Mouse (Mus musculus) neural tube, embryonic 15.5 days (tissue): ENCODE measurements around the gene Clstn2. TPM values are rescaled to one million over a fixed set of nuclear protein-coding genes. Genes with fewer than 3 reads are reported as not detected.

Source experiments
- ATAC-seq: fragments of 200-750 bp; cut with Nextera tagmentation; 2 replicates; pipeline ENCODE4 v1.8.0; 2017; ENCODE audit warnings: mild to moderate bottlenecking, moderate TSS enrichment, moderate library complexity; ENCODE audit not compliant: low FRiP score
- H3K27ac ChIP-seq: fragments of 300-500 bp; sonication (generic); replicated peaks from 2 replicates; pipeline ENCODE4 v1.5.1; 2015; ENCODE audit warnings: mild to moderate bottlenecking, inconsistent platforms
- H3K27me3 ChIP-seq: fragments of 300-500 bp; sonication (generic); replicated peaks from 2 replicates; pipeline ENCODE4 v1.6.1; 2015; ENCODE audit warnings: inconsistent platforms
- H3K36me3 ChIP-seq: fragments of 300-500 bp; sonication (generic); 2 replicates; pipeline ENCODE4 v1.6.1; 2015; ENCODE audit warnings: inconsistent platforms
- H3K4me1 ChIP-seq: fragments of 300-500 bp; sonication (generic); 2 replicates; pipeline ENCODE4 v1.6.1; 2015; ENCODE audit warnings: inconsistent platforms
- H3K4me2 ChIP-seq: fragments of 300-500 bp; sonication (generic); 2 replicates; pipeline ENCODE4 v1.6.1; 2015; ENCODE audit warnings: inconsistent platforms, mild to moderate bottlenecking, moderate library complexity
- H3K4me3 ChIP-seq: fragments of 300-500 bp; sonication (generic); replicated peaks from 2 replicates; pipeline ENCODE4 v1.5.1; 2015; ENCODE audit warnings: mild to moderate bottlenecking, inconsistent platforms
- H3K9ac ChIP-seq: fragments of 300-500 bp; sonication (generic); replicated peaks from 2 replicates; pipeline ENCODE4 v1.6.1; 2015; ENCODE audit warnings: mild to moderate bottlenecking, inconsistent platforms
- H3K9me3 ChIP-seq: fragments of 300-500 bp; sonication (generic); replicated peaks from 2 replicates; pipeline ENCODE4 v1.6.1; 2016; ENCODE audit warnings: inconsistent platforms
- WGBS: fragments of 180-500 bp; shearing (Covaris S2); methylation state at CpG from one replicate; pipeline ENCODE4 v1.1.7; 2015; ENCODE audit warnings: mixed read lengths; 5-methylcytosine and 5-hydroxymethylcytosine counted together
- polyA plus RNA-seq: library from polyadenylated mRNA; unstranded; fragments of >200 nt; fragmentation: Nextera tagmentation; extraction: Ambion mirVana; gene quantifications from 2 replicates; pipeline ENCODE4 v1.2.1, GENCODE M21; 2015

The Clstn2 gene
- polyA plus RNA-seq, 1 experiment from 2014 or later, result 18.8 TPM

DNA sequence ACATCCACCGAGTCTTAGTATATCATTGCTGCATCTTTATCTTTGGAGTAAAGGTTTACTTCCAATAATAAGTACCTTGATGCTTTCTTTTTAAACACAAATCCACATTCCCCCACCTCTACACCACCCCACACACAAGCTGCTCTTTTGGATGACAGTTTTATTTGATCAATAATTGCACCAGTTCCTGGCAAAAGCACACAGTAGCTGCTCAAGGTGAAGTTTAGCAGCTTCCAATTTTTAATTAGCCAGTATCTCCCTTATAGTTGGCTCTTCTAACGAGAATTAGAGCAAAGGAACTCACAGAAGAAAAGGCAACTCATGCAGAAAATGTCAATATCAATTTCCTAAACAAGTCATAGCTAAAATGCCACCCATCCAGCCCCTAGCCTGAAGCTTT lies 334.0 kb downstream of the Clstn2 start:
- Histone ChIP-seq H3K27ac (no peak overlapping the region), H3K9ac (no peak overlapping the region), H3K36me3 (no peaks in the 10 kb centered on the region), H3K27me3 (no peaks in the 10 kb centered on the region), H3K4me2 (no peak overlapping the region), H3K9me3 (no peaks in the 10 kb centered on the region), H3K4me3 (no peak overlapping the region), H3K4me1 (peaks cover 4% of the 10 kb centered on the region)
- ATAC-seq, result no peak
- 73% methylated on average over 2 of the region's 2 CpGs for WGBS

DNA sequence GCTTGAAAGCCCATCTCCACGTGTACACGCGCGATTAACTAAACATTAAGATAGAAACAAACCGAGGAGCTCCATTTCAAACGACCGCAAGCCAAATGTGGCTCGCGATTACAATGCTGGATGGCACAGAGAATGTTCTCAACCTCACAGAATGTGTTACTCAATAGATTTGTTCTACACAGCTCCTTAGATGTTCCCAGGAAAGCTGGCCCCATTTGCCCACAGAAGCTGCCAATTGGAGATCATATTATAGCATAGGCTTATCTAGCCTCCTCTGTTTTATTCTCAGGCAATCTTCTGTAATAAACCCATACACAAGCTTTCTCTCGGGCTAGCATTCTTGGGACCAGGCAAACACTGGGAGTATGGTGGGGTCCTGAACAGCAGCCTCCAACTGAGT lies 334.9 kb downstream of the Clstn2 start:
- WGBS, result 85% methylated on average over 10 of the region's 10 CpGs

DNA sequence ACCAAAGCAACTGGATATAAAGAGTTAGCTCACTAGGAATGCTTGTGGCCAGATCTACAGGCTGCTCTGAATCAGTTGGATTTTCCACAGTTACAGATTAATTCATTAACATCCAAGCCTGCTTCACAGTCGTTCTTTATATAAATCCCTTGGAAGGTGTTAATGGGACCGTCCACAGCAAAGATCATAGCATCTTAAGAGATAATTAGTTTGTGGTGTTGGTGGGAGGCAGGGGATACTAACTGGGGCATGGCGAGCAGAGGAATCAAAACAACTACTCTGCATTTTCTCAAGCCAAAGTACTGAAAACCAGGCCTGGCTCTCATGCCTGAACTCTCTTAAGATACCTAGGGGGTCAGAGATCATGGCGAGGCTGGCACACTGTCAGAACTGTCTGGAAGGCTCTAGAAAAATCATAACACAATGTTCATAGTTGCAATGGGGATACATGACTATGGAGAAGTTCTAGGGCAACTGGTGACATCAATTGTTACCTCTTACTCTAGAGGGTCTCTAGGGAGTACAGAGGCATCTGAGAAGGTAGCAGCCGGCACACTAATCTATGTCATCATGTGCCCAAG lies 336.2 kb downstream of the Clstn2 start:
- Histone ChIP-seq H3K4me1 (no peaks in the 10 kb centered on the region), H3K9me3 (no peaks in the 10 kb centered on the region), H3K27me3 (no peaks in the 10 kb centered on the region), H3K4me2 (no peak overlapping the region), H3K9ac (no peak overlapping the region), H3K27ac (no peak overlapping the region), H3K4me3 (no peak overlapping the region), H3K36me3 (no peaks in the 10 kb centered on the region)
- 81% methylated on average over 5 of the region's 5 CpGs for WGBS
- no peak for ATAC-seq

More for the DNA sequence above, 334.9 kb downstream of the Clstn2 start:
- no peaks in the 10 kb centered on the region for H3K9me3 ChIP-seq
- no peaks in the 10 kb centered on the region for H3K27me3 ChIP-seq
- H3K4me1 ChIP-seq, result no peaks in the 10 kb centered on the region
- H3K9ac ChIP-seq, result no peak overlapping the region
- H3K36me3 ChIP-seq, result no peaks in the 10 kb centered on the region
- H3K4me3 ChIP-seq, result no peak overlapping the region
- ATAC-seq, result no peak
- H3K4me2 ChIP-seq, result no peak overlapping the region
- no peak overlapping the region for H3K27ac ChIP-seq

- ATAC-seq, result no peak
- Histone ChIP-seq H3K4me3 (no peak overlapping the region), H3K4me1 (no peaks in the 10 kb centered on the region), H3K4me2 (no peak overlapping the region), H3K27ac (no peak overlapping the region), H3K9ac (no peak overlapping the region), H3K27me3 (no peaks in the 10 kb centered on the region), H3K9me3 (no peaks in the 10 kb centered on the region), H3K36me3 (no peaks in the 10 kb centered on the region)
- 72% methylated on average over 1 of the region's 1 CpGs for WGBS
Observed at GRCm38 (mm10) chr9:97695278-97695677, 337.7 kb downstream of the Clstn2 start.

DNA sequence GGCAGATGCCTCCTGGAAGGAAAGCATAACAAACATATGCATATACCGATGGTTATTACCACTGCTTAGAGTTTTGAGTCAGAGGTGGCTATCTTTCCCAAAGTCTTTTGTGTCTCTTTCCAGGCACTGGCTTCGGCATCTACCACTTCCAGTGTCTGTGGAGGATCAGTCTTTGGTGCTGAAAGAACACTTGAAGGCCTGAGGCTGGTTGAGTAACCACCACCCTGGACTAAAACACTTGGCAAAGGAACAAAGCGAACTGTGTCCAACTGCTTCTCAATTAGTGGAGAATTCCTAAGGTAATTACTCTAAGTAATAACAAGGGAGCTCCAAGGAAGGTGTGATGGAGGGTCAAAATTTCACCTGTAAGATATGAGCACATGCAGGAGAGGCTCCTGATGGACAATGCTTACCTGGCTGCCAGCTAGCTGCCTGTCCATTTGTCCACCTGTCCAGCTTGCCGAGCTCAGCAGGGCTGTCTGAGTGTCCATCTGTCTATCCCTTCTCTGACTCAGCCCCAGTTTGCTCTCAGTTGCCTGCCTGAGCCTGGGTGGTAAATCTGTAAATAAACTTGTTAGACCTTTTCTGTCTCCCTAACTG lies 346.1 kb downstream of the Clstn2 start:
- Histone ChIP-seq H3K36me3 (no peaks in the 10 kb centered on the region), H3K4me2 (no peak overlapping the region), H3K27ac (no peak overlapping the region), H3K9ac (no peak overlapping the region), H3K4me1 (no peaks in the 10 kb centered on the region), H3K4me3 (no peak overlapping the region), H3K9me3 (no peaks in the 10 kb centered on the region), H3K27me3 (no peaks in the 10 kb centered on the region)
- no peak for ATAC-seq
- WGBS, result 85% methylated on average over 4 of the region's 4 CpGs

DNA sequence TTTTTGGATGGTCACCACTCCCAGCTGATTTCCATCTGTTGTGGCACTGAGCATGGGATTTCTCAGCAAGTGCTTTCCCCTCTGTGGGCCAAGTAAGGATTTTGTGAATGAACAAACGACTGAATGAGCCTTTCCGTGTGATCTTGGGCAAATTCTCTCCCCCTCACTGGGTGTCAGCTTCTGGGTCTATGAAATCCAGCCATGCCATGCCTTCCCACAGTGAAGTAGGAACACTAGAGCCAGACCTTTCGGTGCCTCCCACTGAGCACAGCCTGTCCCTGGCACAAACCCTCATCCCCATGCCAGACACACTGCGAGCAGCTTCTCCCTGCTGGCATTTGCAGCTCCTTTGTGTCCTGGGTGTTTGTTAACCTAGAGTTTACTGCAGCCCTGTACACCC lies 347.3 kb downstream of the Clstn2 start:
- no peak overlapping the region for H3K27ac ChIP-seq
- H3K9ac ChIP-seq, result no peak overlapping the region
- H3K4me1 ChIP-seq, result no peaks in the 10 kb centered on the region
- H3K36me3 ChIP-seq, result no peaks in the 10 kb centered on the region
- WGBS, result 64% methylated on average over 4 of the region's 4 CpGs
- H3K4me3 ChIP-seq, result no peak overlapping the region
- no peak for ATAC-seq
- no peaks in the 10 kb centered on the region for H3K27me3 ChIP-seq
- no peak overlapping the region for H3K4me2 ChIP-seq
- no peaks in the 10 kb centered on the region for H3K9me3 ChIP-seq

GRCm38 (mm10) chr9:97679878-97680277 lies 353.1 kb downstream of the Clstn2 start:
- no peak for ATAC-seq
- Histone ChIP-seq H3K4me1 (no peaks in the 10 kb centered on the region), H3K9me3 (no peaks in the 10 kb centered on the region), H3K27ac (no peak overlapping the region), H3K4me3 (no peak overlapping the region), H3K4me2 (no peak overlapping the region), H3K36me3 (no peaks in the 10 kb centered on the region), H3K27me3 (no peaks in the 10 kb centered on the region), H3K9ac (no peak overlapping the region)

DNA sequence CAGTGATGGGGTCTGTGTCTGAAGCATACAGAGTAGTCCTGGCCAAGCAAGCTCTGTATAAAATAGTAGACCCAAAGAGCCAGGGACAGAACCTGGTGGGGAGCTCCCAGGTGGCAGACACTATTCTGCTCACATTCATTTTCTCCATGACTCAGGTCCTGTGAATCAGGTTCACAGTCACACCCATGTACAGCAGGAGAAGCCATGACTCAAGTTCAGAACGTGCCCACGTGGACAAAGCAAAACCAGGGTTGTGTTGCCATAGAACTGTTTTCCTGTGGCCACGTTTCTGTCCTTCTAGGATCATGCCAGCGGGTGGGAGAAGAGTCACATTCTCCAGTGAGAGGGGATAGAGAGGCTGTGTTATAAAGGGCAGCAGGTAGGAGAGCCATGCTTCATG lies 353.9 kb downstream of the Clstn2 start:
- no peaks in the 10 kb centered on the region for H3K4me1 ChIP-seq
- no peak overlapping the region for H3K4me3 ChIP-seq
- H3K4me2 ChIP-seq, result no peak overlapping the region
- WGBS, result 89% methylated on average over 4 of the region's 4 CpGs
- no peaks in the 10 kb centered on the region for H3K27me3 ChIP-seq
- no peak overlapping the region for H3K27ac ChIP-seq
- no peaks in the 10 kb centered on the region for H3K36me3 ChIP-seq
- ATAC-seq, result no peak
- H3K9ac ChIP-seq, result no peak overlapping the region
- H3K9me3 ChIP-seq, result no peaks in the 10 kb centered on the region

- 72% methylated on average over 3 of the region's 3 CpGs for WGBS
- no peak overlapping the region for H3K4me3 ChIP-seq
- no peaks in the 10 kb centered on the region for H3K36me3 ChIP-seq
- H3K4me2 ChIP-seq, result no peak overlapping the region
- H3K4me1 ChIP-seq, result peaks cover 5% of the 10 kb centered on the region; the same call in 1 of the 2 replicates
- H3K9me3 ChIP-seq, result no peaks in the 10 kb centered on the region
- H3K9ac ChIP-seq, result no peak overlapping the region
- H3K27me3 ChIP-seq, result no peaks in the 10 kb centered on the region
- no peak overlapping the region for H3K27ac ChIP-seq
- no peak for ATAC-seq
Observed at GRCm38 (mm10) chr9:97677075-97677474, 355.9 kb downstream of the Clstn2 start.

GRCm38 (mm10) chr9:97672681-97673080 lies 360.3 kb downstream of the Clstn2 start:
- H3K36me3 ChIP-seq, result no peaks in the 10 kb centered on the region
- WGBS, result 17% methylated on average over 5 of the region's 5 CpGs
- H3K4me3 ChIP-seq, result no peak overlapping the region
- no peak for ATAC-seq
- no peaks in the 10 kb centered on the region for H3K27me3 ChIP-seq
- H3K4me1 ChIP-seq, result peaks cover 8% of the 10 kb centered on the region; the same call in 1 of the 2 replicates
- no peak overlapping the region for H3K4me2 ChIP-seq
- H3K9me3 ChIP-seq, result no peaks in the 10 kb centered on the region
- 0 out of 2 replicates have a peak overlapping the region, but pooled peaks have one; percentile 38 for H3K27ac ChIP-seq
- no peak overlapping the region for H3K9ac ChIP-seq

GRCm38 (mm10) chr9:97672224-97672623 lies 360.8 kb downstream of the Clstn2 start:
- H3K36me3 ChIP-seq, result no peaks in the 10 kb centered on the region
- H3K4me3 ChIP-seq, result no peak overlapping the region
- H3K4me2 ChIP-seq, result no peak overlapping the region
- H3K4me1 ChIP-seq, result peaks cover 8% of the 10 kb centered on the region; the same call in 1 of the 2 replicates
- H3K9ac ChIP-seq, result no peak overlapping the region
- H3K27me3 ChIP-seq, result no peaks in the 10 kb centered on the region
- 3% methylated on average over 1 of the region's 1 CpGs for WGBS
- no peaks in the 10 kb centered on the region for H3K9me3 ChIP-seq
- no peak overlapping the region for H3K27ac ChIP-seq
- no peak for ATAC-seq

DNA sequence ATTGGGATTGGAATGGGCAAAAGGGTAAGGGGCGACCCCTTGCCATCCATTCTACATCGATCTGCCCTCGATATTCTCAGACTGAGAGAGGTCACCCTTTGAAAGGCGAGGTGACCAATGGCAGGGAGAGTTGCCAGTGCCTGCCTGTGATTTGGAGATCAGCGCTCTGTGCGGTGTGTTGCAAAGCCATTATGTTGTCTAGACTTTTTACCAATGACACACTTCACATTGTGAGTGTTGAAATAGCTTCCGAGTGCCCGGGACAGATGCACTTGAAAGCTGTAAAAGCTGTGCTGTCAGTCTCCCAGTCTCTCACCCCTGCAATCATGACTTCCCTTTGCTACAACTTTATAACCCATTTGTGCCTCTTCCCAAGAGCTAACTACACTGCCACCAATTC lies 362.3 kb downstream of the Clstn2 start:
- Histone ChIP-seq H3K9me3 (no peaks in the 10 kb centered on the region), H3K9ac (no peak overlapping the region), H3K4me1 (peaks cover 8% of the 10 kb centered on the region; the same call in 1 of the 2 replicates), H3K27me3 (no peaks in the 10 kb centered on the region), H3K27ac (no peak overlapping the region), H3K4me2 (no peak overlapping the region), H3K36me3 (no peaks in the 10 kb centered on the region), H3K4me3 (no peak overlapping the region)
- no peak for ATAC-seq
- 49% methylated on average over 8 of the region's 8 CpGs for whole genome bisulfite sequencing
